Mouse (Mus musculus) adrenal gland, adult (tissue): ENCODE measurements at regions not wholly inside any gene's neighbourhood (a gene's known extent, or its start where the extent isn't known, plus 50 kb on each side); places are given as distances from the start of the nearest gene placed in this dataset.
A peak's percentile ranks its signal among the peaks of the same experiment; 100 is the strongest.

Source experiments
- DNase-seq, 2 experiments: peaks; one replicate each; pipeline ENCODE4 v3.0.0; 2022 to 2023; ENCODE audit warnings: low spot score in 1 of 2; ENCODE audit not compliant: inconsistent age in 2 of 2

GRCm38 (mm10) chr12:14776301-14776700, 624.4 kb upstream of the Fam84a start:
- DNase-seq: no peak

GRCm38 (mm10) chr12:14752536-14752935, 600.7 kb upstream of the Fam84a start:
- DNase-seq: peak in 1 of 2 experiments; percentile 62

- DNase-seq: no peak
Measured at GRCm38 (mm10) chr12:14747381-14747780, 595.5 kb upstream of the Fam84a start.
